ENCODE assay signal across 9 mouse cellular contexts in genomic region chr12:5373641-5374195, GRCm38 (mm10). TPM values are rescaled to one million over a fixed set of nuclear protein-coding genes. Genes with fewer than 3 reads are reported as not detected.
A peak's percentile ranks its signal among the peaks of the same experiment; 100 is the strongest.
DNase-seq lines count a peak whose midpoint lies in the region; ATAC-seq and TF ChIP-seq lines count a peak whose summit lies in the region.
"Had no signal": no experiment of that assay in that cellular context is flagged by ENCODE, and none has a peak within 500 bp of the region (broad histone marks: within the 10 kb centered on the region; RNA-seq: fewer than 3 reads in every experiment).

No protein-coding gene starts in this region.

- H3K4me1 ChIP-seq in lung, adult 2 months (ENCODE audit: control insufficient read depth, insufficient read depth, low read length), result 0 out of 2 replicates have a peak, but pooled peaks cover 2% of the 10 kb centered on the region
- H3K4me1 ChIP-seq in hindbrain, embryonic 16.5 days (ENCODE audit: control insufficient read depth, insufficient read depth, low read depth, low read length), result peaks cover 6% of the 10 kb centered on the region
- peaks cover 13% of the 10 kb centered on the region for H3K4me1 ChIP-seq in lung, embryonic 16.5 days (replicated peaks; ENCODE audit: control insufficient read depth, insufficient read depth, low read length)
- H3K4me1 ChIP-seq in stomach, embryonic 15.5 days, result peaks cover 18% of the 10 kb centered on the region

- H3K27ac ChIP-seq in hindbrain, embryonic 16.5 days (ENCODE audit: low read depth, low read length), result peak overlapping the region; percentile 95
- no peak overlapping the region for H3K27ac ChIP-seq in lung, embryonic 16.5 days (ENCODE audit: low read length)
- H3K27ac ChIP-seq in stomach, embryonic 15.5 days, result 0 out of 2 replicates have a peak overlapping the region, but pooled peaks have one; percentile 7
- H3K27ac ChIP-seq: macrophage had no signal

- no peaks in the 10 kb centered on the region for H3K27me3 ChIP-seq in hindbrain, embryonic 16.5 days (replicated peaks; ENCODE audit: control insufficient read depth, insufficient read depth, low read length)
- H3K27me3 ChIP-seq in lung, embryonic 16.5 days (ENCODE audit: control insufficient read depth, insufficient read depth, low read depth, low read length), result peaks cover 35% of the 10 kb centered on the region
- peaks cover 23% of the 10 kb centered on the region; the same call in 1 of the 2 replicates for H3K27me3 ChIP-seq in stomach, embryonic 15.5 days (replicated peaks)

- H3K36me3 ChIP-seq in hindbrain, embryonic 16.5 days (ENCODE audit: control insufficient read depth, insufficient read depth, low read length), result no peaks in the 10 kb centered on the region
- no peaks in the 10 kb centered on the region for H3K36me3 ChIP-seq in lung, embryonic 16.5 days (ENCODE audit: control insufficient read depth, insufficient read depth, low read length)
- H3K36me3 ChIP-seq in stomach, embryonic 15.5 days, result no peaks in the 10 kb centered on the region

- no peak for TF ChIP-seq POLR2A in lung, adult 2 months (IDR thresholded peaks at IDR 0.05; ENCODE audit: borderline replicate concordance, extremely low read depth, low read depth, low read length)

- peak; percentile 25 for DNase-seq in lung, adult 2 months
- DNase-seq in lung, adult 18-20 months, result no peak
- peak; percentile 46 for DNase-seq in cerebellum, adult 9-11 months
- DNase-seq in gastrocnemius, adult 8-10 months (ENCODE audit: low spot score in 2 of 2), result peak; percentile 7 to 18

- H3K9ac ChIP-seq in hindbrain, embryonic 16.5 days (ENCODE audit: low read depth, low read length), result peak overlapping the region; percentile 93
- H3K9ac ChIP-seq in lung, embryonic 16.5 days (ENCODE audit: low read length), result peak overlapping the region; percentile 64
- H3K9ac ChIP-seq in stomach, embryonic 15.5 days, result peak overlapping the region; percentile 67

- H3K4me3 ChIP-seq in lung, adult 2 months (replicated peaks; ENCODE audit: extremely low read depth, low read depth, low read length), result peak overlapping the region; percentile 62
- peak overlapping the region; percentile 98 for H3K4me3 ChIP-seq in hindbrain, embryonic 16.5 days (ENCODE audit: low read length)
- H3K4me3 ChIP-seq in lung, embryonic 16.5 days (ENCODE audit: low read length), result peak overlapping the region; percentile 55
- H3K4me3 ChIP-seq in stomach, embryonic 15.5 days (replicated peaks), result peak overlapping the region; percentile 83

- H3K4me2 ChIP-seq in hindbrain, embryonic 16.5 days (ENCODE audit: low read length), result peak overlapping the region; percentile 82
- peak overlapping the region; percentile 86 for H3K4me2 ChIP-seq in lung, embryonic 16.5 days (ENCODE audit: low read depth, low read length)
- peak overlapping the region; percentile 95 for H3K4me2 ChIP-seq in stomach, embryonic 15.5 days

- ATAC-seq in hindbrain, embryonic 16.5 days, result no peak
- ATAC-seq in lung, embryonic 16.5 days (ENCODE audit: low read depth), result 0 out of 2 replicates have a peak, but pooled peaks have one; percentile 2
- no peak; the same call in 1 of the 2 replicates for ATAC-seq in stomach, embryonic 15.5 days (ENCODE audit: insufficient read depth, low FRiP score, low read depth)
- no peak for ATAC-seq in erythroblast, adult 5-6 weeks (replicated peaks; ENCODE audit: low FRiP score, poor library complexity, severe bottlenecking)

- WGBS in lung, adult 2 months, result 2% methylated on average over 42 of the region's 42 CpGs
- under 1% methylated on average over 41 of the region's 42 CpGs for WGBS in hindbrain, embryonic 16.5 days
- WGBS in lung, embryonic 16.5 days, result under 1% methylated on average over 40 of the region's 42 CpGs
- under 1% methylated on average over 42 of the region's 42 CpGs for WGBS in stomach, embryonic 15.5 days

- TF ChIP-seq CTCF in lung, adult 2 months (IDR thresholded peaks at IDR 0.05; ENCODE audit: insufficient read depth, low read length), result no peak

- no peaks in the 10 kb centered on the region for H3K9me3 ChIP-seq in hindbrain, embryonic 16.5 days (ENCODE audit: control insufficient read depth, low read length)
- H3K9me3 ChIP-seq in lung, embryonic 16.5 days (ENCODE audit: control insufficient read depth, low read length), result no peaks in the 10 kb centered on the region
- H3K9me3 ChIP-seq in stomach, embryonic 15.5 days, result no peaks in the 10 kb centered on the region

RNA-seq across cellular contexts. Expression of gene Klhl29, which starts 1.8 kb away (rescaled TPM):
- 4.6 and 6.1 TPM in 2 replicates for polyA plus RNA-seq in lung, adult 2 months (2012; rRNA removed)
- 1 to 10 TPM; 2.1 to 3.5 (median 2.7) TPM for total RNA-seq in gastrocnemius, adult 8-10 months (2022)
- 2.3 and 3.4 TPM in 2 replicates for polyA plus RNA-seq in hindbrain, embryonic 16.5 days (2015; fragmentation: Nextera tagmentation; extraction: Ambion mirVana)
- 0.29 and 0.35 TPM in 2 replicates for polyA plus RNA-seq in lung, embryonic 16.5 days (2015; fragmentation: Nextera tagmentation; extraction: Ambion mirVana)
- polyA plus RNA-seq in stomach, embryonic 15.5 days (2015; fragmentation: Nextera tagmentation; extraction: Ambion mirVana), result 1.6 and 1.8 TPM in 2 replicates
- not detected in 2 replicates for total RNA-seq in erythroblast, adult 5-6 weeks (2015; ENCODE audit: low replicate concordance)
- total RNA-seq in erythroblast, adult 5-6 weeks (2017; ENCODE audit: low replicate concordance), result not detected in 2 replicates
- polyA plus RNA-seq: macrophage had no signal

Comparison
In these comparisons a context has a peak if more than half of its experiments do, and no peak if none do; other contexts are left out.
1. DNase-seq: peak in lung, adult 2 months (single experiment), cerebellum, adult 9-11 months (single experiment) and gastrocnemius, adult 8-10 months (2 of 2); none in lung, adult 18-20 months (0 of 2).
2. Peak in every context shown above with its lines, with median percentiles within 50 percentile points of each other: H3K4me3 ChIP-seq, H3K4me2 ChIP-seq and H3K9ac ChIP-seq.